ENCODE assay signal across 28 mouse cellular contexts in genomic region chr2:50737706-50738105, GRCm38 (mm10).
A peak's percentile ranks its signal among the peaks of the same experiment; 100 is the strongest.
DNase-seq lines count a peak whose midpoint lies in the region; ATAC-seq and TF ChIP-seq lines count a peak whose summit lies in the region.
"Had no signal": no experiment of that assay in that cellular context is flagged by ENCODE, and none has a peak within 500 bp of the region (broad histone marks: within the 10 kb centered on the region; RNA-seq: fewer than 3 reads in every experiment).

No protein-coding gene starts in this region.

- no peaks in the 10 kb centered on the region for H3K27me3 ChIP-seq in kidney, embryonic 14.5 days (ENCODE audit: control insufficient read depth, insufficient read depth, low read length)
- H3K27me3 ChIP-seq in kidney, embryonic 15.5 days: no peaks in the 10 kb centered on the region
- no peaks in the 10 kb centered on the region for H3K27me3 ChIP-seq in midbrain, embryonic 10.5 days (ENCODE audit: low read depth, poor library complexity, severe bottlenecking)
- H3K27me3 ChIP-seq in midbrain, postnatal 0 days (ENCODE audit: insufficient read depth, low read length): no peaks in the 10 kb centered on the region
- no peaks in the 10 kb centered on the region for H3K27me3 ChIP-seq in hindbrain, embryonic 12.5 days
- H3K27me3 ChIP-seq in midbrain, embryonic 14.5 days (ENCODE audit: control insufficient read depth, insufficient read depth, low read length): no peaks in the 10 kb centered on the region
- H3K27me3 ChIP-seq: CH12.LX; embryonic facial prominence, embryonic 12.5 days; heart, embryonic 13.5 days; limb, embryonic 13.5 days; liver, embryonic 13.5 days; Patski had no signal

- H3K36me3 ChIP-seq in kidney, embryonic 14.5 days (ENCODE audit: control insufficient read depth, insufficient read depth, low read length): no peaks in the 10 kb centered on the region
- H3K36me3 ChIP-seq in kidney, embryonic 15.5 days: no peaks in the 10 kb centered on the region
- H3K36me3 ChIP-seq in midbrain, embryonic 10.5 days: no peaks in the 10 kb centered on the region
- H3K36me3 ChIP-seq in midbrain, postnatal 0 days (ENCODE audit: insufficient read depth, low read length): no peaks in the 10 kb centered on the region
- H3K36me3 ChIP-seq in hindbrain, embryonic 12.5 days: no peaks in the 10 kb centered on the region
- H3K36me3 ChIP-seq in midbrain, embryonic 14.5 days (ENCODE audit: control insufficient read depth, insufficient read depth, low read length): no peaks in the 10 kb centered on the region
- H3K36me3 ChIP-seq: embryonic facial prominence, embryonic 12.5 days; G1E; heart, embryonic 13.5 days; limb, embryonic 13.5 days; liver, embryonic 13.5 days had no signal

- no peak overlapping the region for H3K4me3 ChIP-seq in kidney, embryonic 14.5 days (ENCODE audit: low read length)
- no peak overlapping the region for H3K4me3 ChIP-seq in kidney, embryonic 15.5 days (replicated peaks)
- no peak overlapping the region for H3K4me3 ChIP-seq in midbrain, embryonic 10.5 days
- no peak overlapping the region for H3K4me3 ChIP-seq in midbrain, postnatal 0 days (ENCODE audit: low read depth, low read length)
- no peak overlapping the region for H3K4me3 ChIP-seq in hindbrain, embryonic 12.5 days
- no peak overlapping the region for H3K4me3 ChIP-seq in midbrain, embryonic 14.5 days (replicated peaks; ENCODE audit: low read depth, low read length)
- H3K4me3 ChIP-seq: embryonic facial prominence, embryonic 12.5 days; heart, embryonic 13.5 days; limb, embryonic 13.5 days; liver, embryonic 13.5 days had no signal

- H3K27ac ChIP-seq in kidney, embryonic 14.5 days (ENCODE audit: low read depth, low read length): no peak overlapping the region
- H3K27ac ChIP-seq in kidney, embryonic 15.5 days: no peak overlapping the region
- 0 out of 2 replicates have a peak overlapping the region, but pooled peaks have one; percentile 46 for H3K27ac ChIP-seq in midbrain, embryonic 10.5 days (replicated peaks)
- no peak overlapping the region for H3K27ac ChIP-seq in midbrain, postnatal 0 days (ENCODE audit: low read depth, low read length)
- peak overlapping the region; percentile 66 for H3K27ac ChIP-seq in hindbrain, embryonic 12.5 days
- H3K27ac ChIP-seq in midbrain, embryonic 14.5 days (replicated peaks; ENCODE audit: low read depth, low read length): 0 out of 2 replicates have a peak overlapping the region, but pooled peaks have one; percentile 21
- H3K27ac ChIP-seq: embryonic facial prominence, embryonic 12.5 days; heart, embryonic 13.5 days; limb, embryonic 13.5 days; liver, embryonic 13.5 days had no signal

- no peak for TF ChIP-seq CTCF in midbrain, postnatal 0 days (IDR thresholded peaks at IDR 0.05)

- H3K9ac ChIP-seq in kidney, embryonic 14.5 days (ENCODE audit: low read depth, low read length): no peak overlapping the region
- no peak overlapping the region for H3K9ac ChIP-seq in kidney, embryonic 15.5 days
- no peak overlapping the region for H3K9ac ChIP-seq in midbrain, postnatal 0 days (replicated peaks; ENCODE audit: low read length, poor library complexity, severe bottlenecking)
- no peak overlapping the region for H3K9ac ChIP-seq in hindbrain, embryonic 12.5 days
- H3K9ac ChIP-seq in midbrain, embryonic 14.5 days (replicated peaks; ENCODE audit: low read length): no peak overlapping the region
- H3K9ac ChIP-seq: embryonic facial prominence, embryonic 12.5 days; heart, embryonic 13.5 days; limb, embryonic 13.5 days; liver, embryonic 13.5 days had no signal

- 35% methylated on average over 9 of the region's 9 CpGs for WGBS in kidney, embryonic 14.5 days
- 42% methylated on average over 9 of the region's 9 CpGs for WGBS in kidney, embryonic 15.5 days
- WGBS in midbrain, embryonic 10.5 days: 86% methylated on average over 9 of the region's 9 CpGs
- 53% methylated on average over 9 of the region's 9 CpGs for WGBS in midbrain, postnatal 0 days
- 49% methylated on average over 9 of the region's 9 CpGs for WGBS in hindbrain, embryonic 12.5 days
- 50% methylated on average over 9 of the region's 9 CpGs for whole genome bisulfite sequencing in midbrain, embryonic 14.5 days

- peaks cover 4% of the 10 kb centered on the region; the same call in 1 of the 2 replicates for H3K4me1 ChIP-seq in kidney, embryonic 14.5 days (ENCODE audit: control insufficient read depth, insufficient read depth, low read length)
- H3K4me1 ChIP-seq in kidney, embryonic 15.5 days: peaks cover 13% of the 10 kb centered on the region
- H3K4me1 ChIP-seq in midbrain, embryonic 10.5 days: peaks cover 13% of the 10 kb centered on the region
- no peaks in the 10 kb centered on the region; the same call in 1 of the 2 replicates for H3K4me1 ChIP-seq in midbrain, postnatal 0 days (ENCODE audit: insufficient read depth, low read length)
- H3K4me1 ChIP-seq in hindbrain, embryonic 12.5 days: peaks cover 17% of the 10 kb centered on the region
- H3K4me1 ChIP-seq in midbrain, embryonic 14.5 days (ENCODE audit: control insufficient read depth, insufficient read depth, low read length): peaks cover 16% of the 10 kb centered on the region; the same call in 1 of the 2 replicates
- H3K4me1 ChIP-seq: heart, embryonic 13.5 days; liver, embryonic 13.5 days had no signal

- H3K9me3 ChIP-seq in kidney, embryonic 14.5 days (ENCODE audit: control insufficient read depth, low read length): no peaks in the 10 kb centered on the region
- no peaks in the 10 kb centered on the region for H3K9me3 ChIP-seq in kidney, embryonic 15.5 days (replicated peaks)
- H3K9me3 ChIP-seq in midbrain, embryonic 10.5 days (replicated peaks): no peaks in the 10 kb centered on the region
- no peaks in the 10 kb centered on the region for H3K9me3 ChIP-seq in midbrain, postnatal 0 days (ENCODE audit: low read length)
- no peaks in the 10 kb centered on the region for H3K9me3 ChIP-seq in hindbrain, embryonic 12.5 days (replicated peaks)
- H3K9me3 ChIP-seq in midbrain, embryonic 14.5 days (ENCODE audit: control insufficient read depth, low read length): no peaks in the 10 kb centered on the region
- H3K9me3 ChIP-seq: embryonic facial prominence, embryonic 12.5 days; heart, embryonic 13.5 days; limb, embryonic 13.5 days; liver, embryonic 13.5 days had no signal

- no peak for DNase-seq in midbrain, embryonic 10.5 days (ENCODE audit: low spot score)
- no peak for DNase-seq in midbrain, postnatal 0 days (ENCODE audit: low spot score)
- DNase-seq in midbrain, embryonic 14.5 days: peak; percentile 53
- DNase-seq in adipocyte (ENCODE audit: low spot score): no peak
- no peak for DNase-seq in right cerebral cortex, postnatal 4 days
- DNase-seq: adrenal gland, adult 2 months; B cell, adult 2 months; cerebellum, adult 11-12 months; cerebellum, postnatal 10 days; gastrocnemius, postnatal 14 days; heart, adult 11 months; heart, postnatal 14 days; kidney, adult 8-10 months; liver, embryonic 13.5 days; lung, adult 2 months; lung, postnatal 14 days; right cerebral cortex, postnatal 14 days; thymus, postnatal 14 days had no signal

- no peak overlapping the region for H3K4me2 ChIP-seq in kidney, embryonic 14.5 days (replicated peaks; ENCODE audit: low read depth, low read length)
- no peak overlapping the region for H3K4me2 ChIP-seq in kidney, embryonic 15.5 days
- H3K4me2 ChIP-seq in midbrain, postnatal 0 days (ENCODE audit: low read depth, low read length, poor library complexity, severe bottlenecking): no peak overlapping the region
- H3K4me2 ChIP-seq in hindbrain, embryonic 12.5 days (replicated peaks): no peak overlapping the region
- H3K4me2 ChIP-seq in midbrain, embryonic 14.5 days (ENCODE audit: low read length): no peak overlapping the region
- H3K4me2 ChIP-seq: embryonic facial prominence, embryonic 12.5 days; heart, embryonic 13.5 days; limb, embryonic 13.5 days; liver, embryonic 13.5 days had no signal

- peak; percentile 55; the same call in 1 of the 2 replicates for ATAC-seq in kidney, embryonic 14.5 days (ENCODE audit: low FRiP score, low TSS enrichment)
- no peak for ATAC-seq in kidney, embryonic 15.5 days (replicated peaks; ENCODE audit: low FRiP score)
- ATAC-seq in midbrain, postnatal 0 days (ENCODE audit: low FRiP score): no peak
- ATAC-seq in hindbrain, embryonic 12.5 days (ENCODE audit: low FRiP score): peak; percentile 36; the same call in 1 of the 2 replicates
- ATAC-seq in midbrain, embryonic 14.5 days (ENCODE audit: low FRiP score, low TSS enrichment): no peak
- ATAC-seq: forebrain, embryonic 16.5 days; Patski had no signal

Comparison
In these comparisons a context has a peak if more than half of its experiments do, and no peak if none do; other contexts are left out.
1. ATAC-seq: peak in kidney, embryonic 14.5 days (single experiment) and hindbrain, embryonic 12.5 days (single experiment); none in kidney, embryonic 15.5 days (single experiment), midbrain, postnatal 0 days (single experiment) and midbrain, embryonic 14.5 days (single experiment).
2. H3K27ac ChIP-seq: peak in midbrain, embryonic 10.5 days (single experiment), hindbrain, embryonic 12.5 days (single experiment) and midbrain, embryonic 14.5 days (single experiment); none in kidney, embryonic 14.5 days (single experiment), kidney, embryonic 15.5 days (single experiment) and midbrain, postnatal 0 days (single experiment).